Mouse (Mus musculus) kidney, postnatal 10 days (tissue): ENCODE measurements around the gene Enpep.

ENCODE experiments used
- DNase-seq: peaks from one replicate; pipeline ENCODE4 v3.0.0; 2021; ENCODE audit warnings: mixed read lengths

Enpep gene

GRCm38 (mm10) chr3:129238010-129238409 is 94.5 kb downstream of the Enpep start:
- no peak for DNase-seq

GRCm38 (mm10) chr3:129227331-129227730 is 105.2 kb downstream of the Enpep start:
- no peak for DNase-seq

- DNase-seq: no peak
Measured at GRCm38 (mm10) chr3:129226681-129227080, 105.8 kb downstream of the Enpep start.

- peak; percentile 8 for DNase-seq
Measured at GRCm38 (mm10) chr3:129225577-129226289, 106.8 kb downstream of the Enpep start.

GRCm38 (mm10) chr3:129224806-129225576 is 107.5 kb downstream of the Enpep start:
- peak; percentile 52 for DNase-seq

- DNase-seq: peak; percentile 49
Measured at GRCm38 (mm10) chr3:129223964-129224805, 108.3 kb downstream of the Enpep start.

GRCm38 (mm10) chr3:129223401-129223800 is 109.1 kb downstream of the Enpep start:
- no peak for DNase-seq

GRCm38 (mm10) chr3:129222448-129223290 is 109.9 kb downstream of the Enpep start:
- no peak for DNase-seq

- DNase-seq: peak; percentile 25
Measured at GRCm38 (mm10) chr3:129221380-129222260, 110.9 kb downstream of the Enpep start.

- peak; percentile 70 for DNase-seq
Measured at GRCm38 (mm10) chr3:129220681-129221379, 111.7 kb downstream of the Enpep start.

GRCm38 (mm10) chr3:129220086-129220670 is 112.3 kb downstream of the Enpep start:
- DNase-seq: no peak
